Mouse (Mus musculus): Measurements from ENCODE around the gene Rac2. TPM values are rescaled to one million over a fixed set of nuclear protein-coding genes. Genes with fewer than 3 reads are reported as not detected.
A peak's percentile ranks its signal among the peaks of the same experiment; 100 is the strongest.

Rac2 gene
- 10 to 100 TPM in 1 of 2 experiments, 1 to 10 TPM in 1; 4.6 to 10.2 TPM for total RNA-seq (2021)
- long read RNA-seq, experiment 1, transcript Rac2-201 (7 exons, 3,038 nt), result major isoform, 12 of 20 reads
- long read RNA-seq, experiment 1, partial matches to known transcripts, result 5 of 20 reads
- long read RNA-seq, experiment 1, other reads (novel, unspliced or antisense), result 3 of 20 reads
- long read RNA-seq, experiment 2, transcript Rac2-201 (7 exons, 3,038 nt), result major isoform, 12 of 17 reads
- long read RNA-seq, experiment 2, partial matches to known transcripts, result 3 of 17 reads
- long read RNA-seq, experiment 2, other reads (novel, unspliced or antisense), result 2 of 17 reads

DNA sequence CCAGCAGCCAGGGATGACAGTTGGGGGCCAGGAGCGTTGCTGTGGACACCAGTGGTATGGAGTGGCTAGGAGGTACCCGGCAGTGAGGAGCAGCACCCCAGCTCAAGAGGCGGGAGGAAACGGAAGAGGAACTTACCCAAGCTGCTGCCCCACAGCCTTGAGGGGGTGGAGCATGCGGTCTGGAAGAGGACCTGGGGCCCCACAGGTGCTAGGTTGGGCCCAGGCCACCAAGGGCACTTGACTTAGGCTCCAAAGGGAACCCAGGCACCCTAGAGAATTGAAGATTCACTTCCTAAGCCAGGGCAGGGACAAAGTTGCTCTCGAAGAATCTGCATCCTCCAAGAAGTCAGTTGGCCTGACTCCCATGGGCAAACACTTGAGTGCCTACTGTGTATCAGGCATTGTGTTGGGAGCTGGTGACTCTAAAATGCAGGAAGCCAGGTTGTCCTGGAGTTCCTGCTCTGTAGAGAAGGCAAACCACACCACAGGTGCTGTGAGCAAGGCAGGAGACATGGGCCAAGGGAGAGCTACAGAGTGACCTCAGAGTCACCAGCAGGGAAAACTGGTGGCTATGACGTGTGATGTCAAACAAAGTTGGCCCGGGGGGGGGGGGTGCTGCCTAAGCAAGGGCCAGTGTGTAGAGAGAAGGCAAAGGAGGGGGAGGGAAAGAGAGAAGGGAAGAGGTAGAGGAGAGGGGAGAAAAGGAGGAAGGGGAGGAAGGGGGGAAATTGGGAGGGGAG lies at the start of gene Rac2:
Gene Rac2 (minus strand): TSS at position 126 of the 740 bp plus-strand sequence.
- no peak for DNase-seq (ENCODE audit: low spot score in 2 of 2)

GRCm38 (mm10) chr15:78616973-78617372 lies 44.4 kb upstream of the Rac2 start:
- DNase-seq (ENCODE audit: low spot score in 2 of 2), result no peak

DNA sequence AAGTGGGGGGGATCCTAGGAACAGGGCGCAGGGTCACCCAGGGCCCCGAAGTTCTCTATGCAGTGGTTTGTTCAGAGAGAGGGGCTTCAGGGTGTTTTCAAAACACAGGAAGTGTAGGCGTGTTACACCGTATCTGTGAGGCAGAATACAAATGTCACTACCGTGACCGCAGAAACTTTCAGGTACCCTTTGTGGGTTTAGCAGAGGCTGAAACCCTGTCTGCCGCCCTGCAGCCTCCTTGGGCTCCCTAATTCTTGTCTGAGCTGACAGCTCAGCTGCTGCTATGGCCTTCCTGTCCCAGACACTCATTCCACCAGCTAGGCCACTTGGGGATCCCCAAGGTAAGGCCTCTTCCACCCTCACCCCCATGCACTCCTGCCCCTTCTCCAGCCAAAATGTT lies 42.0 kb upstream of the Rac2 start:
- no peak for DNase-seq (ENCODE audit: low spot score in 2 of 2)

GRCm38 (mm10) chr15:78610705-78611462 lies 38.3 kb upstream of the Rac2 start:
- no peak for DNase-seq (ENCODE audit: low spot score in 2 of 2)

- no peak for DNase-seq (ENCODE audit: low spot score in 2 of 2)
Observed at GRCm38 (mm10) chr15:78607463-78607862, 34.9 kb upstream of the Rac2 start.

GRCm38 (mm10) chr15:78606059-78606458 lies 33.5 kb upstream of the Rac2 start:
- no peak for DNase-seq (ENCODE audit: low spot score in 2 of 2)

- no peak for DNase-seq (ENCODE audit: low spot score in 2 of 2)
Observed at GRCm38 (mm10) chr15:78605371-78605791, 32.8 kb upstream of the Rac2 start.

DNA sequence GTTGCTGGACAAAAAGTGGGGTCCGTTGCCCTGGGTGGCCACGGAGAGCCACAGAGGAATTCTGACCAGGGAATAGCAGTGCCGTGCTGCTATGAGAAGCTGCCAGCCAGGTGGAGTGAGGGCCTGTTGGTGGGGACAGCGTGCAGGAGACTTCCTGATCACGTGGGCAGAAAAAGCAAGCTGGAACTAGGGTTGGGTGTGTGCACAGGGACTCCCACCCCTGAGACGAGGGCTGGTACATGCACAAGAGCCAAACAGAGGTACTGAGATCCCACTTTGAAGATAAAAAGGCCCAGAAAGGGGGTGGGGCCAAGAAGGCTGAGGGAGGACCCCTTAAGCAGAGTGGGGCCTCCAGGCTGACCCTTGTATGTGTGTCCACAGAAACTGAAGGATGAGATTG lies 31.7 kb upstream of the Rac2 start:
- DNase-seq (ENCODE audit: low spot score in 2 of 2), result no peak

DNA sequence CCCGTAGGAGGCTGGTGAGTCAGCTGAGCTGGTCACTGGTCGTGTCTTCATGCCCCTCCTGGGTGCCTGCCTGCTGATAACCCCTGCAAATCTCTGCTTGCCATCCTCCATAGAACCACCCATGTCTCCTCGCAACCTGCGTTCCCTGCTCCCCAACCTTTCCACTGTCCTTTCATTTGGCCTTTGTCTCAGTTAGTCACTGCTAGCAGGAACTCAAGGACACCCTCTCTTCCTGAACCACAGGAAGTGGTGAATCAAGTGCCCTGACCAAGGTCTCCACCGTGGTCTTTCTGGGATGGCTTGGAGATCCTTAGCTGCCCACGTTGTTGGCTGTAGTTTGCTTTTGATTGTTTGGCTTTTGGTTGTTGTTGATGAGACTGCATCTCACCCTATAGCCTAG lies 28.6 kb upstream of the Rac2 start:
- no peak for DNase-seq (ENCODE audit: low spot score in 2 of 2)

- no peak for DNase-seq (ENCODE audit: low spot score in 2 of 2)
Observed at GRCm38 (mm10) chr15:78599529-78600193, 27.1 kb upstream of the Rac2 start.

DNA sequence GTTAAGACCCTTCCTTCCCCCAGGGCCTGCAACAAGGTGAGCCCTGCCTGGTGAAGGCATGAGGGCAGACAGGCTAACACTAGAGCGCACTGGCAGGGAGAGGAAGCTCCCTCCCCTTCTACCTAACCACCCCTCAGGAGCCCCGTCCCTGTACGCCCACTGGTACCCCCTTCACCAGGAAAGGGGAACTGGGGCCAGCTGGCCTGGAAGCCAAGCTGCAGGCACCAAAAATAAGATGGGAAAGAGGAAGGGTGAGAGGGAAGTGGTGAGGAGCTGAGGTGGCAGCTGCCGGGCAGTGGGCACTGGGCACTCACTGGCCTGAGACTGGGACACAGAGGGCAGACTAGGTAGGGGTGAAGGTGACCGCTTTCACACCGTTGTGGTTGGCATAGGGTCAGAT lies 26.5 kb upstream of the Rac2 start:
- DNase-seq (ENCODE audit: low spot score in 2 of 2), result no peak

DNA sequence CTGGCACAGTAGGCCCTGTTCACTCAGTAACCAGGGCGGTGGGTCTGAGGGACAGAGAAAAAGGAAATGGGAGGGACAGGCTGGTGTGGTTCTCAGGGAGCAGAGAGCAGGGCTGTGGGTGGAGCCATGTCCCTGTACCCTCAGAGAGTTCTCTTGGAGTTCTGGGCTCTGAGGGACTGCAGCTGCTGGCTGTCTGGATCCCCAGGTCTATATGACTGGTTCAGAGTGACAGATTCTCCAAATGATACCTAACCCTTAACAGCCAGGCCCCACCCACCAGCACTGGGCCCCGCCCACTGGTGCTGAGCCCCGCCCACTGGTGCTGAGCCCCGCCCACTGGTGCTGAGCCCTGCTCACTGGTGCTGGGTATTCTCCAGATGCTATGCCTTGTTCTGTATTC lies 25.1 kb upstream of the Rac2 start:
- no peak for DNase-seq (ENCODE audit: low spot score in 2 of 2)

DNA sequence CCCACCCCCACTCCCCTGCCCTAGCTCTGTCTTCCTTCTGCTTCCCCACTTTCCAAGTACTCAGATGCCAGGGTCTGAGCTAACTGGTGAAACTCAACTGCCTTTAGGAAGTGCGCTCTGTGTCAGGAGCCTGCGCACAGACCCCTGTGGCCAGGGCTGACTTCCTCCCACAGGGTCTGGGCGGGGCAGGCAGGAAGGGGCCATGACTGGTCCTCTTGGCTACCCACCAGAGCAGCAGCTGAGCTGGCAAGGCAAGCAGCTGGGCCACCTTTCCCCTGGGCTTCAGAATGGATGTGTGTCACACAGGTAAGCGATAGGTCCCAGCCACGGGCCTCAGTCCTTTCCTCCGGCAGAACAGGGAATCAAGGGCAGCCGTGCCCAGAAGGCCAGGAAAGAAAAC lies 24.3 kb upstream of the Rac2 start, which contains the start of gene Cyth4:
Gene Cyth4 (plus strand): TSS at position 134 of the 400 bp plus-strand sequence.
- peak in 1 of 2 experiments; percentile 34 for DNase-seq (ENCODE audit: low spot score in 2 of 2)

GRCm38 (mm10) chr15:78596504-78596903 lies 23.9 kb upstream of the Rac2 start:
- DNase-seq (ENCODE audit: low spot score in 2 of 2), result no peak

DNA sequence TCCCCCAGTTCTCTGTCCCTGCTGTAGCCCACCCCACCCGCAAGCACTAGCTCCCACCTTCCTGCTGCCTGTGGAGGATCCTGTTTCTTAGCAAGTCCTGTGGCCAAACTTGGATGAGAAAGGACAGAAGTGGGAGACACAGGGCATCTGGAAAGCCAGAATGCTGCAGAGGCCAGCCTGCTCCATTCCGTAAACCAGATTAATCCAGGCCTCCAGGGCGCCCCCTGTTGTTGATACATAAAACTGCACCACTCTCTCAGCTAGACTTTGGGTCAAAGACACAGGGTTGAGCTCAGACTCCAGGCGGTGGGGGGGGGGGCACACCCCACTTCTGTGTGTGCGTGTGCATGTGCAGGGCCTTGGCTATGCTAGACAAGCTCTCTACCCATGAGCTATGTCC lies 22.9 kb upstream of the Rac2 start:
- no peak for DNase-seq (ENCODE audit: low spot score in 2 of 2)

DNA sequence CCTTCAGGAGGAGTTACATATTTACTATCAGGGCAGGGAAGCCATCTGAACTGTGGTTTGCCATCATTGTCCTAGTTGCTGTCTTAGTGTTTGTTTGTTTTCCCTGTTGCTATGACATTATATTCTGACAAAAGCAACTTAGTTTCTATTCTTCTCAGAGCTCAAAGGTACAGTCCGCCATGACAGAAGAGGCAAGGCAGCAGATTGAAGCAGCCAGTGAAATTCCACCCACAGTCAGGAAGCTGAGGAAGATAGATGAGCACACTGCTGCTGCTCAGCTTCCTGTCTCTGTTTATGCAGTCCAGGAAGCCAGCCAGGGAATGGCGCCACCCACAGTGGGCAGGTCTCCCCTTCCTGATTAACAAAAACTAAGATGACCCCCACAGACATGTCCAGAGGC lies 22.2 kb upstream of the Rac2 start:
- no peak for DNase-seq (ENCODE audit: low spot score in 2 of 2)

DNA sequence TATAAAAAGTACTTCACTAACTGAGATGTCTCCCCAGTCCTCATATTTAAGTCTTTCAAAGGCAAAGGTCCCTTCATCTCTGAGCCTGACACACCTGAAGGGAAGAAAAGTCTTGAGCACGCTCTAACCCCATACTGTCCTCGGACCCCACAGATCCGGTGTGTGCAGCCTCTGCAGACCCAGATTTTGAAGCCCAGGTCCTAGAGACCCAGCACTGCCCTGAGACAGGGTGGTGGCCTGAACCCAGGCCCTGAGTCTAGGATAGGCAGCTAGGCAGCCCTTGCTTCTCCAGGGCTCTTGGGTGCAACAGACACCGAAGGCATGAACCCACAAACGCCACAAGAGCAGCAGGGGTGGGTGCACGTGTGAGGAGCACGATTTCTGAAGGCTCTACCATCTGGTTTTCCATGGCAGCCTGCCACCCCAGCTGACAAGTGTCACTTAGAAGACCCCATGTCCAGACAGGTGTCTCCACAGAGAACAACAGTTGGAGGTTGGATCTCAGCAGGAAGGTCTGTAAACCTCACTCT lies 21.4 kb upstream of the Rac2 start:
- no peak for DNase-seq (ENCODE audit: low spot score in 2 of 2)

- DNase-seq (ENCODE audit: low spot score in 2 of 2), result no peak
Observed at GRCm38 (mm10) chr15:78592452-78592968, 19.9 kb upstream of the Rac2 start.

DNA sequence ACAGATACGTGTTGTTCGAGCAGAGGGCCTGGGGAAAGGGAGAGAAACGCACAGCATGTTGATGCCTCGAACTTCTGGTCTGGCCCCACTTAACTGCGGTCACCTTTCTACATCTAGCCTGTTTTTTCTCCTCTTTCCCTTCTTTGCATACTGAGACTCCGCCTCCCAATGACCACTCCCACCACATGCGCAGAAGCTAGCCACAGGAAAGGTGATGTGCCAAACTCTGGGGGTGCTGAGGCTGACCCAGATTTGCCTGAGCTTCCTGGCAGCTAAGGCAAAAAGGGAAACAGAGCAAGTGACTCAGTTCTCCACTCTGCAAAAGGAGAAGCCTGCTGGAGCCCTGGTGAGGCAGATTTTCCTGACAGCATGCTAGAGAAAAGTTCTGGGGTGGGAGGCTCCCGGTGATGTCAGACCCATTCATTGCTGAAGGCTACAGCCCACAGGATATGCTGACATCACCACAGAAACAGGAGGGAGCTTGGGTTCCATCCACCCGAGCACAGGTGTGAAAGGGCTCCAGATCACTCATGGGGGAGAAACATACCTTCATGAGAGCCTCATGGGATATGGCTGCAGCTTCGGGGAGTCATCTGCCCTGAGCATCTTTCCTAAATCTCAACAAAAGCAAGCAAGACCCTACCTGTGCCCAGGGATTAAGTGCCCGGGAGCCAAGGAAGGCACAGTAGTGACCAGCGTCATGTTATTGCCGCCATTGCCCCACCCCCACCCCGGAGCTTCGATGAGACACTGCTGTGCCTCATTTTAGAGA lies 19.3 kb upstream of the Rac2 start:
- no peak for DNase-seq (ENCODE audit: low spot score in 2 of 2)

DNA sequence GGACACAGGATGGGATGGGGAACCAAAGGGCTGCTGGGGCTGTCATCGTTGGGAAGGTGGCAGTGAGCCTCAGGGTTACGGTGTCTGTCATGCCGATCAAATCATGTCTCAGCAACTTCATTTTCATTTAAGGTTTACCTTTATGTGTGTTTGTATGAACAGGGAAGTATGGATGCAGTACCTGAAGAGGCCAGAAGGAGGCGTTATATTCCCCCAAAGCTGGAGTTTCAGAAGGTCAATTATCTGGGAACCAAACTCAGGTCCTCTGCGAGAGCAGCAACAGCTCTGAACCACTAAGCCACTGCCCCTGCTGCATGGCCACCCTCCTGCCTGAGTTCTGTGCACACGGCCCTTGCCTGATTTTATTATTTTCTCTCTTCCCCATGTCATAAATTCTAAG lies 18.2 kb upstream of the Rac2 start:
- DNase-seq (ENCODE audit: low spot score in 2 of 2), result no peak

Measured in gastrocnemius, postnatal 4 days (tissue).